Comparison of ENCODE assay signal across 13 mouse cellular contexts in genomic region chr10:87513052-87513451, GRCm38 (mm10). TPM values are rescaled to one million over a fixed set of nuclear protein-coding genes. Genes with fewer than 3 reads are reported as not detected.
DNase-seq lines count a peak whose midpoint lies in the region; ATAC-seq lines count a peak whose summit lies in the region.
"Had no signal": no experiment of that assay in that cellular context is flagged by ENCODE, and none has a peak within 500 bp of the region (broad histone marks: within the 10 kb centered on the region; RNA-seq: fewer than 3 reads in every experiment).

No protein-coding gene starts in this region.

- DNase-seq in hindbrain, embryonic 11.5 days (ENCODE audit: low spot score), result peak; percentile 2
- DNase-seq in kidney, adult 9 months, result peak; percentile 64
- peak; percentile 20 for DNase-seq in mesoderm, embryonic 11.5 days (ENCODE audit: low read depth, low spot score)
- no peak for DNase-seq in layer of hippocampus, postnatal 25 days (ENCODE audit: extremely low spot score in 1 of 2, low spot score in 1 of 2)
- DNase-seq: cerebellum, postnatal 25 days; thymus, postnatal 25 days had no signal

- H3K9ac ChIP-seq in hindbrain, embryonic 11.5 days (ENCODE audit: low read depth, low read length), result no peak overlapping the region
- H3K9ac ChIP-seq in hindbrain, embryonic 13.5 days, result no peak overlapping the region
- H3K9ac ChIP-seq: lung, embryonic 15.5 days had no signal

- H3K27ac ChIP-seq in hindbrain, embryonic 11.5 days (ENCODE audit: low read depth, low read length), result no peak overlapping the region
- no peak overlapping the region for H3K27ac ChIP-seq in hindbrain, embryonic 13.5 days
- H3K27ac ChIP-seq: hindbrain, embryonic 10.5 days; lung, embryonic 15.5 days had no signal

- no peak for ATAC-seq in hindbrain, embryonic 11.5 days (ENCODE audit: low FRiP score)
- no peak for ATAC-seq in hindbrain, embryonic 13.5 days (ENCODE audit: low FRiP score)
- ATAC-seq in megakaryocyte, adult 5-6 weeks (ENCODE audit: poor library complexity, severe bottlenecking), result no peak
- no peak for ATAC-seq in cerebellum, adult (ENCODE audit: insufficient number of reproducible peaks, low FRiP score, low TSS enrichment)

- no peaks in the 10 kb centered on the region for H3K27me3 ChIP-seq in hindbrain, embryonic 11.5 days (ENCODE audit: control insufficient read depth, insufficient read depth, low read length)
- H3K27me3 ChIP-seq in hindbrain, embryonic 13.5 days, result no peaks in the 10 kb centered on the region
- no peaks in the 10 kb centered on the region for H3K27me3 ChIP-seq in megakaryocyte, embryonic 14.5 days (replicated peaks)
- H3K27me3 ChIP-seq: lung, embryonic 15.5 days had no signal

- no peak overlapping the region for H3K4me3 ChIP-seq in hindbrain, embryonic 11.5 days (ENCODE audit: low read depth, low read length)
- H3K4me3 ChIP-seq in hindbrain, embryonic 13.5 days, result no peak overlapping the region
- peak overlapping the region; percentile 1 for H3K4me3 ChIP-seq in megakaryocyte, embryonic 14.5 days (replicated peaks)
- H3K4me3 ChIP-seq: hindbrain, embryonic 10.5 days; lung, embryonic 15.5 days had no signal

- H3K4me2 ChIP-seq in hindbrain, embryonic 11.5 days (replicated peaks; ENCODE audit: low read depth, low read length), result no peak overlapping the region
- no peak overlapping the region for H3K4me2 ChIP-seq in hindbrain, embryonic 13.5 days
- H3K4me2 ChIP-seq: lung, embryonic 15.5 days had no signal

- no peaks in the 10 kb centered on the region for H3K36me3 ChIP-seq in hindbrain, embryonic 11.5 days (ENCODE audit: control insufficient read depth, insufficient read depth, low read length)
- H3K36me3 ChIP-seq in hindbrain, embryonic 13.5 days, result no peaks in the 10 kb centered on the region
- H3K36me3 ChIP-seq in megakaryocyte, embryonic 14.5 days (replicated peaks; ENCODE audit: low read length), result no peaks in the 10 kb centered on the region
- H3K36me3 ChIP-seq: hindbrain, embryonic 10.5 days; lung, embryonic 15.5 days had no signal

- H3K4me1 ChIP-seq in hindbrain, embryonic 11.5 days (replicated peaks; ENCODE audit: control insufficient read depth, insufficient read depth, low read length), result no peaks in the 10 kb centered on the region
- no peaks in the 10 kb centered on the region for H3K4me1 ChIP-seq in hindbrain, embryonic 13.5 days (replicated peaks)
- H3K4me1 ChIP-seq in megakaryocyte, embryonic 14.5 days, result no peaks in the 10 kb centered on the region
- H3K4me1 ChIP-seq: hindbrain, embryonic 10.5 days; lung, embryonic 15.5 days had no signal

- no peaks in the 10 kb centered on the region for H3K9me3 ChIP-seq in hindbrain, embryonic 11.5 days (ENCODE audit: control insufficient read depth, low read length)
- no peaks in the 10 kb centered on the region for H3K9me3 ChIP-seq in hindbrain, embryonic 13.5 days
- 0 out of 2 replicates have a peak, but pooled peaks cover 3% of the 10 kb centered on the region for H3K9me3 ChIP-seq in megakaryocyte, embryonic 14.5 days
- H3K9me3 ChIP-seq: hindbrain, embryonic 10.5 days; lung, embryonic 15.5 days had no signal

RNA-seq across cellular contexts. Expression of gene Pah, which starts 8.5 kb away (rescaled TPM):
- 0.31 and 0.46 TPM in 2 replicates for polyA plus RNA-seq in hindbrain, embryonic 11.5 days (2014; fragmentation: Nextera tagmentation; extraction: Ambion mirVana)
- not detected in 2 replicates for polyA plus RNA-seq in hindbrain, embryonic 13.5 days (2015; fragmentation: Nextera tagmentation; extraction: Ambion mirVana)
- not detected in 2 replicates for polyA plus RNA-seq in megakaryocyte, embryonic 14.5 days (2012; ENCODE audit: insufficient read depth, low replicate concordance)
- not detected in 2 replicates for total RNA-seq in megakaryocyte, adult 5-6 weeks (2015)
- not detected in 2 replicates for total RNA-seq in megakaryocyte, adult 5-6 weeks (2017)
- total RNA-seq in layer of hippocampus, postnatal 25 days (2021), result not detected
- total RNA-seq: monocyte, adult 5-6 weeks had no signal
- polyA plus RNA-seq: hindbrain, embryonic 10.5 days had no signal

RNA-seq across cellular contexts. Expression of gene Ascl1, which starts 19.6 kb away (rescaled TPM):
- polyA plus RNA-seq in hindbrain, embryonic 11.5 days (2014; fragmentation: Nextera tagmentation; extraction: Ambion mirVana), result 42.4 and 51.0 TPM in 2 replicates
- 15.1 and 15.7 TPM in 2 replicates for polyA plus RNA-seq in hindbrain, embryonic 13.5 days (2015; fragmentation: Nextera tagmentation; extraction: Ambion mirVana)
- not detected in 2 replicates for polyA plus RNA-seq in megakaryocyte, embryonic 14.5 days (2012; ENCODE audit: insufficient read depth, low replicate concordance)
- not detected in 2 replicates for total RNA-seq in megakaryocyte, adult 5-6 weeks (2015)
- total RNA-seq in megakaryocyte, adult 5-6 weeks (2017), result not detected in 2 replicates
- total RNA-seq in layer of hippocampus, postnatal 25 days (2021), result 1 to 10 TPM; 6.0 to 7.9 TPM
- total RNA-seq: monocyte, adult 5-6 weeks had no signal

Comparison
In these comparisons a context has a peak if more than half of its experiments do, and no peak if none do; other contexts are left out.
1. DNase-seq: peak in hindbrain, embryonic 11.5 days (single experiment), kidney, adult 9 months (single experiment) and mesoderm, embryonic 11.5 days (single experiment); none in layer of hippocampus, postnatal 25 days (0 of 2).
2. RNA of gene Ascl1, which starts 19.6 kb away (polyA plus RNA-seq): 42.4 to 51.0 TPM in hindbrain, embryonic 11.5 days and 15.1 to 15.7 TPM in hindbrain, embryonic 13.5 days; not detected in megakaryocyte, embryonic 14.5 days; every median in the first group is over 10 times any median in the second.